Mouse (Mus musculus) right cerebral cortex, postnatal 25 days (tissue): ENCODE measurements at regions not wholly inside any gene's neighbourhood (a gene's known extent, or its start where the extent isn't known, plus 50 kb on each side); places are given as distances from the start of the nearest gene placed in this dataset.

ENCODE experiments used
- DNase-seq: peaks from one replicate; pipeline ENCODE4 v3.0.0; 2022

DNA sequence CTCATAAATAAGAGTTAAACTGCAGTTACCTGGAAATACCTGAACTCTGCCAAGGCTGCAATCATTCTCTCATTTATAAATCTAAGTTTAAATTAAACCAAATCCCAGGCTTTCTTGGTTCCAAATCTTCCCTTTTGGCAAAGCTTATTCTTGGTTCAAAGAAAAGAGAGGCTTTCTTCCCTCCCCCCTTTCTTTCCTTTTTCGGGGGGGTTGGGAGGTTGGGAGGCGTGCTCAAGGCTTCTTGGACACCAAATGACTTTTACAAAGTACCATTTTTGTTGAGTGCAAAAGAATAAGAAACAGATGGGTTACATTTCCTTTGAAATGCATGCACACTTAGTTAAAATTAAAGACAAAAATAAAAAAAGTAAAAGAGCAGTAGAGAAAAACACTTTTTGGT lies 105.4 kb upstream of the Mroh9 start:
- no peak for DNase-seq

- no peak for DNase-seq
These were observed 96.4 kb upstream of the Mroh9 start for GRCm38 (mm10) chr1:163181851-163182250.

- DNase-seq: no peak
These were observed 91.5 kb upstream of the Mroh9 start for GRCm38 (mm10) chr1:163177011-163177410.

DNA sequence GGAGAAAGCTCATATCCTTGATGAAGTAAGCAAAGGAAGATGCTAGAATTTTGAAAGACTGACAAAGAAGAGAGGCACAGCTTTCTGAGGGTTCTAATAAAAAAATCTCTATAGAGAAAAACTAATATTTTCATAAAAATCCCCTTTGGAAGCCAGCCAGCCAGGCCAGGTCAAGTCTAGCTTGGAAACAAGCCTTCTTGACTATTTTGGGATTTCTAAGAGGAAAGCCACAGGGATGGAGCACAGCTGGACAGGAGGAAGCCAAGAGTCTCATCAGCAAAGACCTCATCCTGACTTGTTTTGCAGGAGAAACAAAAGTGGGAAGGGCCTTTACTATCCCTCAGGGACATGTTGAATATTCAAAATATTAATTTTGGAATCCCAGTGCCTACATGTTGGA lies 81.6 kb upstream of the Mroh9 start:
- DNase-seq: no peak

- no peak for DNase-seq
These were observed 78.2 kb upstream of the Mroh9 start for GRCm38 (mm10) chr1:163163636-163164035.

- no peak for DNase-seq
These were observed 74.4 kb upstream of the Mroh9 start for GRCm38 (mm10) chr1:163159911-163160310.

- DNase-seq: no peak
These were observed 73.0 kb upstream of the Mroh9 start for GRCm38 (mm10) chr1:163158491-163158890.

- DNase-seq: peak; percentile 59
These were observed 64.9 kb upstream of the Mroh9 start for GRCm38 (mm10) chr1:163150203-163150855.

DNA sequence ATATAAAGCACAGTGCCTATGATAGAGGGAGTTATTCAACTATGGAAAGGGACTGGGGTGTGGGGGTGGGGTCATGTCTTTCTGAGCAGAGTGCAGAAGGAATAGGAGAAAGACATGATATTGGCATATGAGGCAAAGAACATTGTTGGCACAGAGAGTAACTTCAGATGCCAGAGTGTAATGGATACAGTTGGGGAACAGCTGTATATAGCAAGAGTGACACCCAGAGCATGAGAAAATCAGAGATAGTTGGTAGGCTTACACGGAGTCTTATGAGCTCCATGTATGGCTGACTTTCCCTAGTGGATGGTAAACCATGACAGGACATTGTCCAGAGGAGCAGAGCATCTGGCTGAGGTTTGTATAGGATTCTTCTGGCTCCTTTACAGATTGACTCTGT lies 61.2 kb upstream of the Mroh9 start:
- DNase-seq: no peak

- no peak for DNase-seq
These were observed 57.6 kb upstream of the Mroh9 start for GRCm38 (mm10) chr1:163143113-163143512.

- DNase-seq: no peak
These were observed 56.0 kb upstream of the Mroh9 start for GRCm38 (mm10) chr1:163141471-163141870.

DNA sequence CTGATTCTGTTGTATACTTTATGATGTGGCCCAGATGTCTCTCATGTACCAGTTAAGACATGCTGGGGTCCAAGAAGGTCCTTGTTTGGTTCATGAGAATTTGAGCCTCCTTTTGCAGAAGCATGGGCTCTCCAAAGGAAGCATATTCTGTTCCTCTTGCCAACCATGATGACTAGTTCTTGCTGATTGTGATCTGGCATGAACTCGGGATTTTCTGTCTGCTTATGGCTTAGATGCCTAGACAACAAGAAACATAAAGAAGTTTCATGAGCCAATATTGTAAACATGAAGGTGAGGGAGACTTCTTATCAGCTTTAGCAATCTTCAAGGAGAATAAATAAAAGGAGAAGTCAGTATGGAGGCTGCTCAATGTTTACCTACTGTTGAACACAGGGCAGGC lies 52.7 kb upstream of the Mroh9 start:
- no peak for DNase-seq
